Mouse (Mus musculus): ENCODE measurements at regions not wholly inside any gene's neighbourhood (a gene's known extent, or its start where the extent isn't known, plus 50 kb on each side); places are given as distances from the start of the nearest gene placed in this dataset.

DNA sequence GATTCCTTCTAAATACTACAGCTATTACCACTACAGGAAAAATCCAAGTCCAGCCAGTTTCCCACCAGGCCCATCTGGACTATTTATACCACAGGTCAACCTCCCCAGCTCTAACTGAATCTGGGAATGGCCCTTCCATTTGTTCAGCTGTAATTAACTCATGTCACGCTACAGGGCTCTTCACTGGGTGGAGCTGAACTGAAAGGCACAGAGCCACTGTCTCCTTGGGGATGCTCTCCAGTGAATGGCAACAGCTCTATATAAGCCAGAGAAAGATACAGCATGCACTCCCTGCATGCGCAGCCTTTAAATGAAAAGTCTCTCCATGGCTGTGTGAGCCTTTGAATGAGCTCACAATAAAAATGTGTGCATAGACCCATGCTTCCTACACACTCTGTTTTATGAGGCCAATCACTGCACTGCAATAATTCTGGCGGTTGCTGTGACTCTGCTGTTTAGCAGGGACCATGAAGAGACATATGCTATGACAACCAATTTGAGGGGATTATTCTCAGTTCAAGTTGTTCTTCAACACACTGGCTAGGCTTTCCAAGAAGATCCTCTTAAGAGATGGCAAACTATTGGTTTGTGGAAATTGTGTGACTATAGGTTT, 376.3 kb upstream of the Kif18a start:
- no peak for DNase-seq (ENCODE audit: extremely low spot score, low read depth, low spot score)

DNA sequence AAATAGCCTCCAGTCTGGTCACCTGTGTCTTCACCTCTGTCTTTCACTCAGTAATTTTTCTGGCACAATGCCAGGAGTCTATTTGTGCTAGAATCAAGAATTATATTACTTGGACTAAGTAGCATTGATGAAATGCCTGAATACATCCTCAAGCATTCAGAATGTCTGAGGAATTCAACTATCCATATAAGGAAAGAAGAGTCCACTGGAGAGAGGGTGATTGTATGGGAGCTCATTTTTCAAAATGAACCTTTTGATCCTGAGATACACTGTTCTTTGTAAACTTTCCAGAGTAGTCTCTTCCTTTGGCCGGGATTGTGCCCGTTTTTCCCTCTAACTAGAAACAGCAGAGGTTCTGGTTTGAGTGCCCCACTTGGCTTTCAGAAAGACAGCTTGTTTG, 367.0 kb upstream of the Kif18a start:
- no peak for DNase-seq (ENCODE audit: extremely low spot score, low read depth, low spot score)

DNA sequence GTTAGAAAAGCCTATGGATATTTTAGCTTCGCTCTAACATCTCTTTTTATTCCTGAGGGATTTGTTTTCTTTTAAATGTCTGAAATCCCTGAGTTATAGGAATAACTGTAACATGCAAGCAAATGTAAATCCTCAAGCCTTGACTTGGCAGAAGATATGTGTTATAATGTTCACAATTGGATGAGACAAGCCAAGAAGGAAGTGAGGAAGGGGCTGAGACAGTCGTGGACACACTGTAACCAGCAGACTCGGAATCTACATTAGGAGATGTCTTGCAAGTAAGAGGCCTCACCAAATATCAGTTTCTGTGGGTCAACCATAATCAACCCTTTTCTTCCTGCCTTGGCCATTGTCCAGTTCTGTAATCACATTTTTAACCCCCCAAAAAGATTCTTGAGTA, 366.6 kb upstream of the Kif18a start:
- DNase-seq (ENCODE audit: extremely low spot score, low read depth, low spot score): no peak

DNA sequence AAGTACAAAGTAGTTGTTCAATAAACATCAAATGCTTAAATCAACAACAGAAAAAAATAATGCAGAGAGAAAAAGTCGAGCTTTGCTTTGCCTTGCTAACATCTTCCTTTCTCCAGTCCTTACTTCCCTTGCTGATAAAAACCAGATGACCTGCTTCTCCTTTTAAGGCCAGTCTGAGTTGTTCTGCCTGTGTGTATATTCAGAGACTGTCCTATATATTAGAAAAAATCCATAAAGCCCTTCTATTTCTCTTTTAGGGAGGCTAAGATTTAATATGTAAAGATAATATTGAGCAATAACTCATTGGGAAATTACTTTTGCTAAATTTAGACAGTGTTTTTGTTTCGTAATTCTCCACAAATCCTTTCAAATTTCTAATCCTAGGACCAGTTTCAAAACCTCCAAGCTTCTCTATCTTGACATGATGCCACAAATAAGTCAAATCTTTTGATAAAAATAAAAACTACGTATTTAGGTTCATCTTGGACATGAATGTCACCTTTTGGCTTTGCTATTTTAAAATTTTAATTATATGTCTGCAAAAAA, 361.0 kb upstream of the Kif18a start:
- DNase-seq (ENCODE audit: extremely low spot score, low read depth, low spot score): no peak

DNA sequence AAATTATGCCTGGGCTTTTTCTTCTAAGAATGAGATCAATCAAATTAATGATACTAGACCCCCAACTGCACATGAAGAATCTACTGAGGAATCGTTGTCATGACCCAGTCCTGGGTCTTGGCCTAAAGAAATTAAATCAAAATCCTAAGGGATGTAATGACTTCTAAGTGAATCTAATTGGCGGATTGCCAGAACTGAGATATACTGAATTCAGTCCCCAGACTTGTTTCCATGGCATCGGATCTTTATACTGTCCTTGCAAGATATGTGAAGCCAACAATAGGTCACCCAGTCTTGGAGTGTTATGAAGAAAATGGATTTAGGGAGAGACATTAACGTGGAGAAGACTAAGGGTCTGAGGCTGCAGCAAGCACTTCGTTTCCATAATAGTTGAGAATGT, 360.4 kb upstream of the Kif18a start:
- no peak for DNase-seq (ENCODE audit: extremely low spot score, low read depth, low spot score)

DNA sequence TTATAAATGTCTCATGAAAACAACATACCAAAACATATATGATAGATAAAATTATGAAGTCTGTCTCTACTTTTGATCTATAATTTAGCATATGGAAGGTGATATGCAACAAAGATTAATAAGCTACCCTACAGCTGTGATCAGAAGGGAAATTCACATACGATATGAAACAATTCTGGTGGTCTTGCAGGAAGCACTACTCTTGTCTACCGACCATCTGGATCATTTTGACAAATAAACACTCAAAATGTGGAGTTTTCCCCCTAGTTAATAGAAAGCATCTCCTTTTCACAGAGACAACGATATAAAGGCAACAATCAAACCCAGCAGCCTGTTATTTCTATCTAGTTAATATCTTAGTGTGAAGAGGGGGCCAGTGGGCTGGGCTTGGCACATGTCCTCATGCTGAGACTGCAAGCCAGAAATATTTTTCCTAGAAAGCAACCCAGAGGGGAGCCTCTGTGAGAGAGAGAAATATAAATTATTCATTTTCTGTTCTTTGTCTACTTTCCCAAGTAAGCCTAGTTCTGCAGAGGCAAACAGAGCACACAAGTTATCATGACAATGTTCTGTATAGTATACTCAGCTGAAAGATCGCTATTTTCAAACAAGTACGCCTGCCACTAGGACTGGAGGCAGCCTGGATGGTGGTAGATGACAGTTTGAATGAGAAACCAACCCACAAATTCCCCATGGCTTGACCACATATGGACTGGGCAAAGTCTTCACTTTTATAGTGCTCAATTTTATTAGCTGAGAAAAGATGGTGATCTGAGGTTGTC, 344.4 kb upstream of the Kif18a start:
- DNase-seq (ENCODE audit: extremely low spot score, low read depth, low spot score): no peak

DNA sequence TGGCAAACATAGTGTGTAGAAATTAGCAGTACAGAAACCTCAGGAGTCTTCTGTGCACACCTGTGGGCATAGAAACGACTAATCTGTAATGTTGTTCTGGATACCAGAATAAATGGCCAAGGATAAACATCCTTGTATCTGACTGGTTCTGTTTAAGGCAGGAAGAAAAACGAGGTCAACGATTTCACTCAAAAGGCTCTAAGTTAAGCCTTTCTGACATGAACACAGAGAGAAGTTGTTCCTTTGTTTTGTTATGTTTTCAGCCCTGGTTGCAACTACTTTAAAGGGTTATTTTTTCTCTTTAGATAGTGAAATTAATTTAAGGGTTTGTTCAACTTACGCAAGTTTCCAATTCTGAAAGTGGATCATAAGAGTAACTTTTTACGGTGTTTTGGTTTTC, 299.6 kb upstream of the Kif18a start:
- no peak for DNase-seq (ENCODE audit: extremely low spot score, low read depth, low spot score)

DNA sequence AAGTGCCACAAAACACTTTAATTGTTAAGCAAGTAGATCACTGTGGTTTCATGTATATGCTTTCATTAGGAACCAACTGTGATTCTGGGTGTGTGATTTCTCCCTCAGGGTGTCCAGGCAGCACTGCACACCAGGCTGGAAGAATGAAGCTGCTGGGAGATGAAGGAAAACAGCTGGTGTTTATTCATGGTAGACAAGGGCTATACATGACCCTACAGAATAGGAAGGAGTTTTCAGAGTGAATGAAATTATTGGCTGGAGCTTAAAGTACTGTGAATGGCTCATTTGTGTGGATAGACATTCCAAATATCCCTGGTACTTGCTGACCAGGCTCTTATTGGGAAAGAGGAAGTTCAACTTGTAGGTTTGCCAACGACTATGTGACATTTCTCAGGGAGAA, 264.3 kb upstream of the Kif18a start:
- no peak for DNase-seq (ENCODE audit: extremely low spot score, low read depth, low spot score)

DNA sequence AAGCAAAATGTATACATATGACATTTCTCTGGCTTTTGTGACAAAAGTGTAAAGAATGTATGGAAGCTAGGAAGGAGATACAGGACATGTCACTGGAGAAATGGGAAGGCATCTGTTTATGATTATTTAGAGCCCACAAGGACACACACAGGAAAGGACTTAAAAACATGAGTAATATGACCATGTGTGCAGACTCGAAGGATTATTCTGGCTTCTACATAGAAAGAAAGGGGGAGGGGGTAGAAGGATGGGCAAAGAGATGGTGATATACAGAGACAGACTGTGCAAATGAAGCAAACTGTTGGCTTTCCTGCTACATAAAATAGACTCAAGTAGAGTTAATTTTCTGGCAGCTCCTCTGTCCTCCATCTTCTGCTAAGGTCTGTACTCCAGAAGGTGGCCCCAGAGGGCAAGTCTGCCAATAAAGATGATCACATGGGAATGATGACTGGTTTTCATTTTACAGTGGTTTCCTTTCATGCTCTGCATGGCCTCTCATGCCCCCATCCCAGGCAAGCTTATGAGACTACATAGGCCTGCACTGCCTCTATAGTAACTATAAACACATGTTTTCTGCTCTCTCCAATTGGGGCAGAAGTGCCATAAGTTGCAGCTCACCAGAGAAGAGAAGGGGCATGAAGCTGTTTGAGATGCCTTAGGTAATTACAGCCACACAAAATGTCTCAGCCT, 263.4 kb upstream of the Kif18a start:
- peak; percentile 16 for DNase-seq (ENCODE audit: extremely low spot score, low read depth, low spot score)

DNA sequence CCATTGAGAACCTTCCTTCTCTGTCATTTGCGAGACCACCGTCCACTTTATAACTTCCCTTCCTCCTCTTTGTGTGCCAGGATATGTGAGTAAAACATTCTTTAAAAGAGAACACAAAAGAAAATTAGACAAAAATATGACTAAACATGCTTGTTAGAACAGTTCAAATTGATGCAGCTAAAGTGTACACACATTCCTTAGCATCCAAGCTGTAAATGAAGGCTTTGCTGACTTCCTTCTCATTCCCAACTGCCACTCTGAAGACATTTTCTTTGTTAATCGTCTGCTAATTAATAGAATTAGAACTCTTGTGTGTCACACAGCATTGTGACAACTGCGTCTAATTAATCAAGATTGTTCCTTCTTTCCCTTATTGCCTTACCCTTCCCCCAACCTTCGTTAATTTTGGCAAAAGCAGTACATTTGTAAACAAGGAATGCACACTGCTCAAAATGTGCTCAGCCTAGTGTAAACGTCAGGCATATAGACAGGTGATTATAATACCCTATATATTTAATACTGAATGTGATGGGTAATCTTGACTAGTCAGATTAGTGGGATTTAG, 242.3 kb upstream of the Kif18a start:
- DNase-seq (ENCODE audit: extremely low spot score, low read depth, low spot score): no peak
